Mouse (Mus musculus): ENCODE measurements around the gene Syn3. TPM values are rescaled to one million over a fixed set of nuclear protein-coding genes. Genes with fewer than 3 reads are reported as not detected.

Syn3 gene
- polyA plus RNA-seq, 1 experiment, result 0.15 TPM

DNA sequence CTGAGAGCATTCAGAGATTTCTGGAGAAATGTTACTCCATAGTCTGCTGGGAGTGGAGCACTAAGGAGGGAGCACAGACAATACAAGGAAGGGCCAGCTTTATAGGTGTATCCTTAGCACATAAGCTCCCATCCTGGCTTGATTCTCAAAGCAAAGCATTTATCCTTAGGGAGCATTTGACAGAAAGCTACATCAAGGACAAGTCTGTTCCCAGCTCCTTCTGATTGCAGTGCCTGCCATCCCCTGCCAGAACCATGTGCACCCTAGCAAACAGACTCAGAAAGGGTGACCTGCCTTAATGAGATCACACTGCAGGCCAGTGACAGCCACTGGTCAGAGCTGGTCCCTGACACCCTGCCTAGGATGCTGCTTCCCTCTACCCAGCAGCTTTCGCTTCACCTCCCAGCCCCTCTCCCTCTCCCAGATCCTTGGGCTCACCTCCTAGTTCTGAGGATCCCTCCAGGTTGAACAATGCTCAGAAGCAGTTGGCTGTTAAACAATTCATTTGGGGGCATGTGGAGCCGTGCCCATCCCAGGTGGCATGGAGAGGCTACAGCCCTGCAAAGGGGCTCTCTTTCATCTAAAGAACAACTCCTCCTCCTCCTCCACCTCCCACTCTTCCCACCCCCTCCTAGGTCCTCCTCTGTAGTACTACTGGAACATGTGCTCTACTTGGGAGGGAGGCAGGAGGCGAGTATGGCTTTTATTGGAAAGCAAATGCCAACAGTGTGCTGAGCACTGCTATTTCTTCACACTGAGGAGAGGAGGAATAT lies 7.2 kb downstream of the Syn3 start:
- H3K4me1 ChIP-seq, result no peaks in the 10 kb centered on the region
- H3K27me3 ChIP-seq (replicated peaks), result peaks cover 13% of the 10 kb centered on the region
- no peaks in the 10 kb centered on the region for H3K36me3 ChIP-seq (replicated peaks; ENCODE audit: low read length)
- H3K4me3 ChIP-seq (replicated peaks), result no peak overlapping the region
- TF ChIP-seq FLI1 (IDR thresholded peaks at IDR 0.05; ENCODE audit: low read length), result no peak
- no peak for TF ChIP-seq GATA1 (IDR thresholded peaks at IDR 0.05; ENCODE audit: borderline replicate concordance, low read length)
- H3K9me3 ChIP-seq, result no peaks in the 10 kb centered on the region

DNA sequence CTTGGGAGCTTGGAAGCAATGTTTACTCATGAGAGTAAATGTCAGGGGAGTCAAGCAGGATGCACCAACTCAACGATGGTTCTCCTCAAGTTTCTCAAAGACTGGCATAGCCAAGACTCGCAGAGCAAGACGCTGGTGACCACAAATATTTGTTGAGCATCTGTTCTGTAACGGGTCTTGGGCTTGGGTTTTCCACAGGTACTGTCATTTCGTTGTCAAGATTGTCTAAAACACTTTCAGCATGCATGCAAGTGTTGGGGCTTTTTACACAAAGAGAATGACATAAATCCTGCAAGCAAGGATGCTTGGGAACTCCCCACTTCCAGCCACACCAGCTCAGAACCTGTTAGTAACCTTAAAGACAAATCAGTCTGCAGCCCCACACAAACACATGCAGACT lies 10.2 kb downstream of the Syn3 start:
- no peaks in the 10 kb centered on the region for H3K4me1 ChIP-seq
- H3K4me3 ChIP-seq (replicated peaks), result no peak overlapping the region

GRCm38 (mm10) chr10:86485971-86486370 lies 12.7 kb downstream of the Syn3 start:
- Histone ChIP-seq H3K27me3 (replicated peaks) (peaks cover 7% of the 10 kb centered on the region), H3K4me1 (peaks cover 4% of the 10 kb centered on the region; the same call in 1 of the 2 replicates), H3K9me3 (no peaks in the 10 kb centered on the region), H3K4me3 (replicated peaks) (no peak overlapping the region), H3K36me3 (replicated peaks; ENCODE audit: low read length) (no peaks in the 10 kb centered on the region)
- TF ChIP-seq GATA1 (IDR thresholded peaks at IDR 0.05; ENCODE audit: borderline replicate concordance, low read length) (no peak), FLI1 (IDR thresholded peaks at IDR 0.05; ENCODE audit: low read length) (no peak)

More for the DNA sequence above, 10.2 kb downstream of the Syn3 start:
- TF ChIP-seq GATA1 (IDR thresholded peaks at IDR 0.05; ENCODE audit: borderline replicate concordance, low read length), result no peak
- TF ChIP-seq FLI1 (IDR thresholded peaks at IDR 0.05; ENCODE audit: low read length), result no peak
- Histone ChIP-seq H3K9me3 (no peaks in the 10 kb centered on the region), H3K36me3 (replicated peaks; ENCODE audit: low read length) (no peaks in the 10 kb centered on the region), H3K27me3 (replicated peaks) (peaks cover 13% of the 10 kb centered on the region)

- H3K4me1 ChIP-seq, result peaks cover 4% of the 10 kb centered on the region; the same call in 1 of the 2 replicates
- no peaks in the 10 kb centered on the region for H3K9me3 ChIP-seq
- no peaks in the 10 kb centered on the region for H3K36me3 ChIP-seq (replicated peaks; ENCODE audit: low read length)
- H3K27me3 ChIP-seq (replicated peaks), result peaks cover 11% of the 10 kb centered on the region
- no peak overlapping the region for H3K4me3 ChIP-seq (replicated peaks)
- TF ChIP-seq FLI1 (IDR thresholded peaks at IDR 0.05; ENCODE audit: low read length), result no peak
- no peak for TF ChIP-seq GATA1 (IDR thresholded peaks at IDR 0.05; ENCODE audit: borderline replicate concordance, low read length)
Measured at GRCm38 (mm10) chr10:86483968-86484367, 14.7 kb downstream of the Syn3 start.

- Histone ChIP-seq H3K9me3 (no peaks in the 10 kb centered on the region), H3K4me1 (peaks cover 4% of the 10 kb centered on the region; the same call in 1 of the 2 replicates), H3K4me3 (replicated peaks) (no peak overlapping the region), H3K36me3 (replicated peaks; ENCODE audit: low read length) (no peaks in the 10 kb centered on the region), H3K27me3 (replicated peaks) (peaks cover 14% of the 10 kb centered on the region)
- TF ChIP-seq FLI1 (IDR thresholded peaks at IDR 0.05; ENCODE audit: low read length) (no peak), GATA1 (IDR thresholded peaks at IDR 0.05; ENCODE audit: borderline replicate concordance, low read length) (no peak)
Measured at GRCm38 (mm10) chr10:86482496-86482895, 16.2 kb downstream of the Syn3 start.

GRCm38 (mm10) chr10:86480711-86481110 lies 18.0 kb downstream of the Syn3 start:
- Histone ChIP-seq H3K27me3 (replicated peaks) (peaks cover 12% of the 10 kb centered on the region), H3K36me3 (replicated peaks; ENCODE audit: low read length) (no peaks in the 10 kb centered on the region), H3K9me3 (no peaks in the 10 kb centered on the region), H3K4me3 (replicated peaks) (no peak overlapping the region), H3K4me1 (peaks cover 4% of the 10 kb centered on the region; the same call in 1 of the 2 replicates)
- TF ChIP-seq FLI1 (IDR thresholded peaks at IDR 0.05; ENCODE audit: low read length) (no peak), GATA1 (IDR thresholded peaks at IDR 0.05; ENCODE audit: borderline replicate concordance, low read length) (no peak)

GRCm38 (mm10) chr10:86479718-86480121 lies 19.0 kb downstream of the Syn3 start:
- TF ChIP-seq GATA1 (IDR thresholded peaks at IDR 0.05; ENCODE audit: borderline replicate concordance, low read length), result no peak
- TF ChIP-seq FLI1 (IDR thresholded peaks at IDR 0.05; ENCODE audit: low read length), result no peak
- H3K4me1 ChIP-seq, result peaks cover 4% of the 10 kb centered on the region; the same call in 1 of the 2 replicates

DNA sequence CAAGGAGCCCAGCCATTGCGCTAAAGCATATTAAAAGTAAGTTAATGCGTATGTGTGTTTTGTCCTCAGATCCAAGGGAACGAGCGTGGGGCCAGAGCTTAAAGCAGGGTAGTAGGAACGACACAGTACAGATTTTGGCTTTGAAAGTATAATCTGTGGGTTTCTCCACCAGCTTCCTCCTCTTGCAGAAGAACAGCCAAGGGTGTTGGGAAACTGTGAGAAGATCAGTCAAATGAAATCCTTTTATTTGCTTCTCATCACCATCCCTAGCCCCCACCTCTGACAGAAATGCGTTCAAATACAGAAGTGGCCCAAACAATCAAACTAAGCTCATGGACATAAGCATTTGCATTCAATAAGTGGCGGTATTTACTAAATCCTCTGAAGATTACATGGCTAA lies 22.0 kb downstream of the Syn3 start:
- Histone ChIP-seq H3K27me3 (replicated peaks) (peaks cover 12% of the 10 kb centered on the region), H3K9me3 (no peaks in the 10 kb centered on the region), H3K36me3 (replicated peaks; ENCODE audit: low read length) (no peaks in the 10 kb centered on the region), H3K4me3 (replicated peaks) (no peak overlapping the region), H3K4me1 (no peaks in the 10 kb centered on the region)
- TF ChIP-seq GATA1 (IDR thresholded peaks at IDR 0.05; ENCODE audit: borderline replicate concordance, low read length) (no peak), FLI1 (IDR thresholded peaks at IDR 0.05; ENCODE audit: low read length) (no peak)

More at GRCm38 (mm10) chr10:86479718-86480121, 19.0 kb downstream of the Syn3 start:
- no peak overlapping the region for H3K4me3 ChIP-seq (replicated peaks)
- H3K27me3 ChIP-seq (replicated peaks), result peaks cover 15% of the 10 kb centered on the region
- no peaks in the 10 kb centered on the region for H3K9me3 ChIP-seq
- no peaks in the 10 kb centered on the region for H3K36me3 ChIP-seq (replicated peaks; ENCODE audit: low read length)

DNA sequence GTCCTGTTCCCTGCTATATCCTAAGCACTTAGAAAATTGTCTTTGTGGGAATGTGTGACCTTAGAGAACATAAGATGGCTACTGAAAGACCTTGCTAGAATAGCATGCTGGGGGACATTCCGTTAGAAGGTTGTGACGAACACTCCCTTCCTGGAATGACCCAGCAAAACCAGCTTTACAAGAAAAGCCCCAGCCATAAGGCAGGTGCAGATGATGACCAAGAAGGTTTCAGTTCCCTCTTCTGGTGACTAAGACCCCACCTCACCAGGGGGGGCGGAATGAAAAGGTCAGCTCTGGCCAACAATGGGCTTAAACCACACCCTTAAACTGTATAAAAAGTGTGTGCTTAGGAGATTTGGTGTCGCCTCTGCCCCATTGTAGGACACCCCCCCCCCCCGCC lies 23.4 kb downstream of the Syn3 start:
- Histone ChIP-seq H3K36me3 (replicated peaks; ENCODE audit: low read length) (no peaks in the 10 kb centered on the region), H3K4me3 (replicated peaks) (no peak overlapping the region), H3K27me3 (replicated peaks) (peaks cover 8% of the 10 kb centered on the region), H3K4me1 (no peaks in the 10 kb centered on the region), H3K9me3 (no peaks in the 10 kb centered on the region)
- TF ChIP-seq FLI1 (IDR thresholded peaks at IDR 0.05; ENCODE audit: low read length) (no peak), GATA1 (IDR thresholded peaks at IDR 0.05; ENCODE audit: borderline replicate concordance, low read length) (no peak)
